Mouse (Mus musculus) hindbrain, embryonic 15.5 days (tissue): ENCODE measurements around the gene Bace1. TPM values are rescaled to one million over a fixed set of nuclear protein-coding genes. Genes with fewer than 3 reads are reported as not detected.

ENCODE experiments used
- ATAC-seq: fragments of 200-750 bp; cut with Nextera tagmentation; 2 replicates; pipeline ENCODE4 v1.8.0; 2017; ENCODE audit warnings: low read depth, moderate number of reproducible peaks, moderate TSS enrichment; ENCODE audit not compliant: low FRiP score
- H3K27ac ChIP-seq: fragments of 300-500 bp; sonication (generic); replicated peaks from 2 replicates; pipeline ENCODE4 v1.5.1; 2015; ENCODE audit warnings: mild to moderate bottlenecking, inconsistent platforms
- H3K27me3 ChIP-seq: fragments of 300-500 bp; sonication (generic); 2 replicates; pipeline ENCODE4 v1.6.1; 2015; ENCODE audit warnings: control low read depth, inconsistent platforms
- H3K36me3 ChIP-seq: fragments of 300-500 bp; sonication (generic); 2 replicates; pipeline ENCODE4 v1.6.1; 2015; ENCODE audit warnings: control low read depth, inconsistent platforms
- H3K4me1 ChIP-seq: fragments of 300-500 bp; sonication (generic); replicated peaks from 2 replicates; pipeline ENCODE4 v1.6.1; 2015; ENCODE audit warnings: control low read depth, inconsistent platforms
- H3K4me2 ChIP-seq: fragments of 300-500 bp; sonication (generic); 2 replicates; pipeline ENCODE4 v1.6.1; 2015; ENCODE audit warnings: moderate library complexity, mild to moderate bottlenecking, inconsistent platforms
- H3K4me3 ChIP-seq: fragments of 300-500 bp; sonication (generic); 2 replicates; pipeline ENCODE4 v1.5.1; 2015; ENCODE audit warnings: mild to moderate bottlenecking, inconsistent platforms
- H3K9ac ChIP-seq: fragments of 300-500 bp; sonication (generic); 2 replicates; pipeline ENCODE4 v1.6.1; 2015; ENCODE audit warnings: inconsistent platforms
- H3K9me3 ChIP-seq: fragments of 300-500 bp; sonication (generic); 2 replicates; pipeline ENCODE4 v1.6.1; 2016; ENCODE audit warnings: control low read depth, inconsistent platforms
- WGBS: fragments of 180-500 bp; shearing (Covaris S2); methylation state at CpG from one replicate; pipeline ENCODE4 v1.1.7; 2015; 5-methylcytosine and 5-hydroxymethylcytosine counted together
- polyA plus RNA-seq: library from polyadenylated mRNA; unstranded; fragments of >200 nt; fragmentation: Nextera tagmentation; extraction: Ambion mirVana; gene quantifications from 2 replicates; pipeline ENCODE4 v1.2.1, GENCODE M21; 2015

Bace1 gene
- polyA plus RNA-seq, 1 experiment from 2014 or later = 52.2 TPM

- H3K4me1 ChIP-seq = peaks cover 24% of the 10 kb centered on the region
- no peak for ATAC-seq
- H3K27ac ChIP-seq = no peak overlapping the region
- no peak overlapping the region for H3K4me2 ChIP-seq
- no peak overlapping the region for H3K4me3 ChIP-seq
- H3K9ac ChIP-seq = no peak overlapping the region
- 78% methylated on average over 5 of the region's 5 CpGs for WGBS
- peaks cover 12% of the 10 kb centered on the region; the same call in 1 of the 2 replicates for H3K36me3 ChIP-seq
- no peaks in the 10 kb centered on the region for H3K27me3 ChIP-seq
- H3K9me3 ChIP-seq = no peaks in the 10 kb centered on the region
Observed at GRCm38 (mm10) chr9:45851330-45851729, 12.9 kb downstream of the Bace1 start.

- no peak overlapping the region for H3K27ac ChIP-seq
- 94% methylated on average over 2 of the region's 2 CpGs for WGBS
- H3K4me1 ChIP-seq = peaks cover 24% of the 10 kb centered on the region
- no peak for ATAC-seq
- H3K9ac ChIP-seq = no peak overlapping the region
- H3K4me3 ChIP-seq = no peak overlapping the region
- H3K4me2 ChIP-seq = no peak overlapping the region
- H3K9me3 ChIP-seq = no peaks in the 10 kb centered on the region
- no peaks in the 10 kb centered on the region for H3K27me3 ChIP-seq
- peaks cover 15% of the 10 kb centered on the region for H3K36me3 ChIP-seq
Observed at GRCm38 (mm10) chr9:45851776-45852175, 13.4 kb downstream of the Bace1 start.

GRCm38 (mm10) chr9:45853695-45854094 lies 15.3 kb downstream of the Bace1 start:
- 95% methylated on average over 2 of the region's 2 CpGs for WGBS
- no peak overlapping the region for H3K4me2 ChIP-seq
- peaks cover 24% of the 10 kb centered on the region for H3K4me1 ChIP-seq
- no peak overlapping the region for H3K4me3 ChIP-seq
- peaks cover 34% of the 10 kb centered on the region for H3K36me3 ChIP-seq
- H3K27me3 ChIP-seq = no peaks in the 10 kb centered on the region
- no peak overlapping the region for H3K9ac ChIP-seq
- ATAC-seq = no peak
- H3K9me3 ChIP-seq = no peaks in the 10 kb centered on the region
- no peak overlapping the region for H3K27ac ChIP-seq

- no peak overlapping the region for H3K4me3 ChIP-seq
- no peak overlapping the region for H3K27ac ChIP-seq
- H3K27me3 ChIP-seq = no peaks in the 10 kb centered on the region
- no peak for ATAC-seq
- no peaks in the 10 kb centered on the region for H3K9me3 ChIP-seq
- H3K4me2 ChIP-seq = no peak overlapping the region
- WGBS = 73% methylated on average over 1 of the region's 1 CpGs
- peaks cover 39% of the 10 kb centered on the region for H3K36me3 ChIP-seq
- H3K4me1 ChIP-seq = peaks cover 22% of the 10 kb centered on the region
- no peak overlapping the region for H3K9ac ChIP-seq
Observed at GRCm38 (mm10) chr9:45854136-45854535, 15.8 kb downstream of the Bace1 start.

- Histone ChIP-seq H3K27me3 (no peaks in the 10 kb centered on the region), H3K4me3 (no peak overlapping the region), H3K4me1 (no peaks in the 10 kb centered on the region), H3K4me2 (no peak overlapping the region), H3K9ac (no peak overlapping the region), H3K27ac (no peak overlapping the region), H3K36me3 (peaks cover 77% of the 10 kb centered on the region), H3K9me3 (no peaks in the 10 kb centered on the region)
- ATAC-seq = no peak
- 94% methylated on average over 10 of the region's 10 CpGs for WGBS
Observed at GRCm38 (mm10) chr9:45859364-45859763, 21.0 kb downstream of the Bace1 start.

GRCm38 (mm10) chr9:45861813-45862212 lies 23.4 kb downstream of the Bace1 start:
- Histone ChIP-seq H3K4me2 (no peak overlapping the region), H3K9ac (no peak overlapping the region), H3K27me3 (no peaks in the 10 kb centered on the region), H3K4me1 (no peaks in the 10 kb centered on the region), H3K27ac (no peak overlapping the region), H3K9me3 (no peaks in the 10 kb centered on the region), H3K36me3 (peaks cover 89% of the 10 kb centered on the region), H3K4me3 (no peak overlapping the region)
- WGBS = 69% methylated on average over 7 of the region's 7 CpGs
- ATAC-seq = no peak

DNA sequence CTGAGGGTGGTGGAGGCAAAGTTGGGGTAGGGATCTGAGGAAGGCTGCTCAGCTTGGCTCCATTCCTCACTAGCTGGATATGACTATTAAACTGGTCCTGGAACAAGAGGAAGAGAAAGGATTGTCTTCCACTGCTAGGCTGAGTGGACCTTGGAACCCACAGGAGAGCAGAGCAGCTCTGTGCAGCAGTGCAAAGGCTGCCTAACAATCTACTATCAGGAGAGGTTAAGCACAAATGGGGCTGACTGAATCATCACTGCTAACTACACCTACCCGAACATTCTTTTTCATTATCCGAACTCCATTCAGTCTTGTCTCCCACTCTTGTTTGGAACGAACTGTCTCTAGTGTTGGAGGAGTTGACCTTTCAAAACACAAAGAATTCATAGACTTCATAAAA lies 30.8 kb downstream of the Bace1 start:
- H3K36me3 ChIP-seq = peaks cover 85% of the 10 kb centered on the region
- ATAC-seq = no peak
- H3K4me2 ChIP-seq = no peak overlapping the region
- H3K4me1 ChIP-seq = no peaks in the 10 kb centered on the region
- no peaks in the 10 kb centered on the region for H3K9me3 ChIP-seq
- no peak overlapping the region for H3K27ac ChIP-seq
- no peak overlapping the region for H3K9ac ChIP-seq
- no peaks in the 10 kb centered on the region for H3K27me3 ChIP-seq
- no peak overlapping the region for H3K4me3 ChIP-seq
- 94% methylated on average over 3 of the region's 3 CpGs for WGBS

DNA sequence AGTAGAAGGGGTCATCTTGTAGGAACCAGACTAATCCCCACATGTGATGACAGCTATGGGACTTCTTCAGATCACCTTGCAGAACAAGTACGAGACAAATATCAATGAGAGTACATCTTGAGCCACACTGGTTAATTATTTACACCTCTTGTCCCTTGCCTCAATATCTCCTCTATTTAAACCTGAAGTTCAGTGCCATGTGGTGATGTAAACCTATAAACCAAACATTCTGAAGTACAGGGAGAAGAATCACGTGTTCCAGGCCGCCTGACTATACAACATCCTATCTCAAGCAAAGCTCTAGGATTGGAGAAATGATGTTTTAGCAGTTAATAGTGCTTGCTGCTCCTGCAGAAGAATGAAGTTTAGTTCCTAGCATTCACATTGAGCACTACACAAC lies 31.9 kb downstream of the Bace1 start:
- no peak overlapping the region for H3K4me3 ChIP-seq
- H3K36me3 ChIP-seq = peaks cover 75% of the 10 kb centered on the region
- no peaks in the 10 kb centered on the region for H3K9me3 ChIP-seq
- no peak overlapping the region for H3K27ac ChIP-seq
- no peak for ATAC-seq
- 93% methylated on average over 3 of the region's 3 CpGs for WGBS
- H3K4me1 ChIP-seq = no peaks in the 10 kb centered on the region
- no peak overlapping the region for H3K4me2 ChIP-seq
- H3K27me3 ChIP-seq = no peaks in the 10 kb centered on the region
- no peak overlapping the region for H3K9ac ChIP-seq

GRCm38 (mm10) chr9:45877928-45878327 lies 39.5 kb downstream of the Bace1 start:
- Histone ChIP-seq H3K4me3 (no peak overlapping the region), H3K4me2 (no peak overlapping the region), H3K27me3 (no peaks in the 10 kb centered on the region), H3K9me3 (no peaks in the 10 kb centered on the region), H3K9ac (no peak overlapping the region), H3K36me3 (peaks cover 49% of the 10 kb centered on the region), H3K4me1 (no peaks in the 10 kb centered on the region), H3K27ac (no peak overlapping the region)
- 85% methylated on average over 2 of the region's 2 CpGs for WGBS
- no peak for ATAC-seq

- no peak overlapping the region for H3K4me3 ChIP-seq
- no peak overlapping the region for H3K27ac ChIP-seq
- ATAC-seq = no peak
- peaks cover 88% of the 10 kb centered on the region for H3K36me3 ChIP-seq
- no peaks in the 10 kb centered on the region for H3K27me3 ChIP-seq
- H3K4me1 ChIP-seq = no peaks in the 10 kb centered on the region
- no peak overlapping the region for H3K9ac ChIP-seq
- no peaks in the 10 kb centered on the region for H3K9me3 ChIP-seq
- no peak overlapping the region for H3K4me2 ChIP-seq
Observed at GRCm38 (mm10) chr9:45893681-45894080, 55.3 kb downstream of the Bace1 start.

DNA sequence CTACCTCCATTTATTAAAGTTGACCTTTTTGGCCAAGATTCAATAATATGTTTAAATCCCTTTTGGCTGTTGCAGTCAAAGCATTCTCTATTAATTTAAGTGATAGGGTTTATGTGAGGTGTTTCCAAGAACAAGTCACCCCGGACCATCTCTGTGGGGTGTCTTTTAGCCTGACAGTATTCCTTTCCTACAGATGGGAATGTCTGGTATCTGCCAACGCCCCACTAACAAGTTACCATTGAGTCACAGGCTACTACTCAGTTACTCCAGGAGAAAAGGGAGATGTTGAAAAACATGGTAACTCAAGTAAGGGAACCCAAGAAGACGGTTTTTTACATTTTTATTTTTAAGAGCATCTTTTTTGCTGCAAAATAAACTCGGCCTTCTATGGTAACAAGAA lies 66.8 kb downstream of the Bace1 start:
- no peaks in the 10 kb centered on the region for H3K27me3 ChIP-seq
- H3K4me2 ChIP-seq = peak overlapping the region; percentile 87
- no peaks in the 10 kb centered on the region for H3K9me3 ChIP-seq
- WGBS = 61% methylated on average over 4 of the region's 4 CpGs
- peaks cover 37% of the 10 kb centered on the region for H3K36me3 ChIP-seq
- no peak for ATAC-seq
- peak overlapping the region; percentile 82 for H3K4me3 ChIP-seq
- peak overlapping the region; percentile 90 for H3K9ac ChIP-seq
- H3K4me1 ChIP-seq = peaks cover 36% of the 10 kb centered on the region
- H3K27ac ChIP-seq = peak overlapping the region; percentile 98

- WGBS = 2% methylated on average over 23 of the region's 27 CpGs
- no peak; the same call in 1 of the 2 replicates for ATAC-seq
- H3K4me1 ChIP-seq = peaks cover 36% of the 10 kb centered on the region
- peak overlapping the region; percentile 82 for H3K4me3 ChIP-seq
- peaks cover 40% of the 10 kb centered on the region for H3K36me3 ChIP-seq
- peak overlapping the region; percentile 98 for H3K27ac ChIP-seq
- no peaks in the 10 kb centered on the region for H3K27me3 ChIP-seq
- peak overlapping the region; percentile 90 for H3K9ac ChIP-seq
- H3K4me2 ChIP-seq = peak overlapping the region; percentile 87
- no peaks in the 10 kb centered on the region for H3K9me3 ChIP-seq
Observed at GRCm38 (mm10) chr9:45905811-45906237, 67.4 kb downstream of the Bace1 start.

DNA sequence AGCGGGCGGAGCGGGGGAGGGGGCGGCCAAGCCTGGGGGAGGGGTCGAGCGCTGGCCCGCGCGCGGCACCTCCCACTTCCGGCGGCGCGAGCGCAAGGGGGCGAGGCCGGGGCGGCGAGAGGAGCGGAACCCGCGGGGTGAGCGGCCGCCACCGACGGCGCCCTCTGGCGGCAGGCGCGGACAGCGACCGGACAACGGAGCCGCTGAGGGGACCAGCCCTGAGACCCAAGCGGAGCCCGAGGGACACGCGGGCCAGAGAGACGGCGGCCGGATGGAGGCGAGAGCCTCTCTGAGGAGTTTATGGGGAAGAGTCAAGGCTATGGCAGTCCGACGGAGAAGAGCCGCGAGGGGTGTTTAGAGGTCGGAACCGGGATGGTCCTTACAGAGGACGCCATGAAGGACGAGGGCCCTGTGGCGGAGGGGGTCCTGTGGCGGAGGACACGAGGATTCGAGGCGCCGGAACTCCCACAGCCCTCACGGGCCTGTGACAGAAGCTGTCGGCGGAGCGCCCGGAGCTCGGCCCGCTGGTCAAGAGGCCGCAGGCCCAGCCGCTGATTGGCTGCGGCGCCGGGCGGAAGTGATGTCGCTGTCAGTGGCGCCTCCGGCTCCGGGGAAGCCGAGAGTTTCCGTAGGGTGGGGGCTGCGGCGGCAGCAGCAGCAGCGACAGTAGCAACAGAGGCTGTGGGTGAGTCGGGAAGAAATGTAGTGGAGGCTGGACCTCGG lies 68.1 kb downstream of the Bace1 start, which contains the start of the genes Pcsk7 and Rnf214:
Pcsk7 (plus strand) TSS at position 143 of the 723 bp plus-strand sequence.
Rnf214 (minus strand) TSS at position 557 of the 723 bp plus-strand sequence.
- peak; percentile 95 for ATAC-seq
- no peaks in the 10 kb centered on the region for H3K27me3 ChIP-seq
- no peaks in the 10 kb centered on the region for H3K9me3 ChIP-seq
- H3K4me2 ChIP-seq = peak within 1 kb of the TSS; percentile 87
- peaks cover 36% of the 10 kb centered on the region for H3K4me1 ChIP-seq
- peaks cover 41% of the 10 kb centered on the region for H3K36me3 ChIP-seq
- peak within 1 kb of the TSS; percentile 98 for H3K27ac ChIP-seq
- peak within 1 kb of the TSS; percentile 90 for H3K9ac ChIP-seq
- under 1% methylated on average over 73 of the region's 80 CpGs for WGBS
- peak within 1 kb of the TSS; percentile 82 for H3K4me3 ChIP-seq
